Comparison of ENCODE assay signal across 29 mouse cellular contexts in the genomic region with DNA sequence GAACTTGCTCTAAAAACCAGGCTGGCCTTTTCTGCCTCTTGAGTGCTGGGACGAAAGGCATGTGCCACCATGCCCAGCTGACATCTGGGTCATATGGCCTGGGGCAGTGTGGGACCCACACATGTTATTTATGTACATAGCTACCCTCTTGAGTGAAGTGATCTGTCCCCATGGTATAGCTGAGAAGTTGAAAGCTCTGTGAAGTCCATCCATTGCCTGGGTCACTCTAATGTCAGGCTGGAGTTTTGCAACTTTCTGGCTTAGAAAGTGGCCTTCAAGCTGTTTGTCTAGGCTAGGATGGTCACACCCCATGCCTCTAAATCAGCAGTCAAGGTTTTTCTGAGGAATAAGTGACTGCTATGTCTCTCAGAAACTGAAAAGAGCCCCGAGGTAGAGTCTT.
"Had no signal": no experiment of that assay in that cellular context is flagged by ENCODE, and none has a peak within 500 bp of the region (broad histone marks: within the 10 kb centered on the region; RNA-seq: fewer than 3 reads in every experiment).

No protein-coding gene starts in this region.

- H3K4me2 ChIP-seq: limb, embryonic 12.5 days; limb, embryonic 13.5 days; limb, embryonic 15.5 days; liver, embryonic 11.5 days; liver, embryonic 12.5 days; liver, embryonic 13.5 days; liver, embryonic 15.5 days; lung, embryonic 14.5 days; midbrain, embryonic 11.5 days; midbrain, embryonic 12.5 days; midbrain, embryonic 13.5 days; midbrain, embryonic 15.5 days; neural tube, embryonic 12.5 days had no signal

- H3K9me3 ChIP-seq: limb, embryonic 10.5 days; limb, embryonic 12.5 days; limb, embryonic 13.5 days; limb, embryonic 15.5 days; liver, embryonic 12.5 days; liver, embryonic 13.5 days; liver, embryonic 15.5 days; megakaryocyte, embryonic 14.5 days; midbrain, embryonic 10.5 days; midbrain, embryonic 12.5 days; midbrain, embryonic 13.5 days; midbrain, embryonic 15.5 days; neural tube, embryonic 12.5 days had no signal

- ATAC-seq: liver, embryonic 12.5 days; liver, postnatal 0 days; midbrain, embryonic 13.5 days; midbrain, embryonic 15.5 days; midbrain, embryonic 16.5 days had no signal

- H3K4me3 ChIP-seq: left cerebral cortex, adult 2 months; limb, embryonic 10.5 days; limb, embryonic 12.5 days; limb, embryonic 13.5 days; limb, embryonic 15.5 days; liver, embryonic 12.5 days; liver, embryonic 13.5 days; liver, embryonic 15.5 days; megakaryocyte, embryonic 14.5 days; midbrain, embryonic 10.5 days; midbrain, embryonic 12.5 days; midbrain, embryonic 13.5 days; midbrain, embryonic 15.5 days; myocyte; neural tube, embryonic 12.5 days had no signal

- H3K27me3 ChIP-seq: limb, embryonic 12.5 days; limb, embryonic 13.5 days; limb, embryonic 15.5 days; liver, embryonic 12.5 days; liver, embryonic 13.5 days; liver, embryonic 15.5 days; megakaryocyte, embryonic 14.5 days; midbrain, embryonic 12.5 days; midbrain, embryonic 13.5 days; midbrain, embryonic 15.5 days; neural tube, embryonic 12.5 days had no signal

- H3K9ac ChIP-seq: limb, embryonic 12.5 days; limb, embryonic 13.5 days; limb, embryonic 15.5 days; liver, embryonic 12.5 days; liver, embryonic 13.5 days; liver, embryonic 14.5 days; liver, embryonic 15.5 days; liver, postnatal 0 days; lung, embryonic 14.5 days; midbrain, embryonic 12.5 days; midbrain, embryonic 13.5 days; midbrain, embryonic 15.5 days; neural tube, embryonic 12.5 days had no signal

- H3K4me1 ChIP-seq: limb, embryonic 10.5 days; limb, embryonic 12.5 days; limb, embryonic 13.5 days; limb, embryonic 15.5 days; liver, embryonic 12.5 days; liver, embryonic 13.5 days; liver, embryonic 15.5 days; midbrain, embryonic 10.5 days; midbrain, embryonic 12.5 days; midbrain, embryonic 13.5 days; midbrain, embryonic 15.5 days; neural tube, embryonic 12.5 days had no signal

- DNase-seq: left cerebral cortex, postnatal 4 days; liver; liver, embryonic 13.5 days; liver, postnatal 0 days; lung, adult 18-20 months; lung, adult 2 months; lung, embryonic 14.5 days; lung, postnatal 14 days; lung, postnatal 36 days; midbrain, embryonic 14.5 days had no signal

- H3K27ac ChIP-seq: left cerebral cortex, adult 2 months; limb, embryonic 10.5 days; limb, embryonic 12.5 days; limb, embryonic 13.5 days; limb, embryonic 15.5 days; liver, embryonic 12.5 days; liver, embryonic 13.5 days; liver, embryonic 14.5 days; liver, embryonic 15.5 days; macrophage; midbrain, embryonic 10.5 days; midbrain, embryonic 12.5 days; midbrain, embryonic 13.5 days; midbrain, embryonic 15.5 days; neural tube, embryonic 12.5 days had no signal
